In the genomic region with DNA sequence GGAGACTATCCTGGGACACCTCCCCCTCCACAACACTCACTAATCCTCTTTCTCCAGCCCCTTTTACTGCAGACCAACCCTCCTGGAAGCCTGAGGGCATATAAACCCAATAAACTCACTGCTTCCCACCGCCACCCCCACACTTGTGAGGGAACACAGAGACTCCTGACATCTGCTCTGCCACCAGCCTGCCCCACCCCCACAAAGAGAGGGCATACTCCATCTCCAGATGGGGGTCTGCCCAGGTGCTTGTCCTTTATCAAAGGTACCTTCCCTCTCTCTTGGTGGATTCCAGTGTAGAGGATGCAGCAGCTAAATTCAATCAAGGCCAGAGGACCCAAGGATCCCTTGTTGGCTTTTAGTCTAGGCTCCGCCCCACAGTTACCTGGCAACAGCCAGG, we compare ENCODE assay signal across 15 mouse cellular contexts. TPM values are rescaled to one million over a fixed set of nuclear protein-coding genes. Genes with fewer than 3 reads are reported as not detected.
"Had no signal": no experiment of that assay in that cellular context is flagged by ENCODE, and none has a peak within 500 bp of the region (broad histone marks: within the 10 kb centered on the region; RNA-seq: fewer than 3 reads in every experiment).

No protein-coding gene starts in this region.

- H3K4me3 ChIP-seq: midbrain, embryonic 13.5 days had no signal

- DNase-seq: kidney, adult 11 months; kidney, adult 9 months; kidney, postnatal 36 days; lung, adult 2 months; lung, postnatal 36 days; right cerebral cortex, postnatal 4 days; spleen, adult 18-20 months; thymus, adult 18-20 months; thymus, postnatal 14 days had no signal

- ATAC-seq: lung, postnatal 0 days; midbrain, embryonic 13.5 days had no signal

- H3K27ac ChIP-seq: kidney, postnatal 0 days; liver, embryonic 14.5 days; midbrain, embryonic 13.5 days had no signal

- H3K4me2 ChIP-seq: midbrain, embryonic 13.5 days had no signal

- H3K27me3 ChIP-seq: midbrain, embryonic 13.5 days had no signal

- H3K9me3 ChIP-seq: midbrain, embryonic 13.5 days had no signal

- H3K9ac ChIP-seq: liver, embryonic 14.5 days; midbrain, embryonic 13.5 days had no signal

- H3K4me1 ChIP-seq: midbrain, embryonic 13.5 days had no signal

RNA-seq across cellular contexts. Expression of gene Cplx1, which starts 28.8 kb away (rescaled TPM):
- total RNA-seq: liver, adult 2 months; megakaryocyte progenitor cell, adult 5-6 weeks had no signal
- polyA plus RNA-seq: liver, adult 2 months; liver, embryonic 14.5 days had no signal
